Comparison of ENCODE assay signal across 19 mouse cellular contexts in the genomic region with DNA sequence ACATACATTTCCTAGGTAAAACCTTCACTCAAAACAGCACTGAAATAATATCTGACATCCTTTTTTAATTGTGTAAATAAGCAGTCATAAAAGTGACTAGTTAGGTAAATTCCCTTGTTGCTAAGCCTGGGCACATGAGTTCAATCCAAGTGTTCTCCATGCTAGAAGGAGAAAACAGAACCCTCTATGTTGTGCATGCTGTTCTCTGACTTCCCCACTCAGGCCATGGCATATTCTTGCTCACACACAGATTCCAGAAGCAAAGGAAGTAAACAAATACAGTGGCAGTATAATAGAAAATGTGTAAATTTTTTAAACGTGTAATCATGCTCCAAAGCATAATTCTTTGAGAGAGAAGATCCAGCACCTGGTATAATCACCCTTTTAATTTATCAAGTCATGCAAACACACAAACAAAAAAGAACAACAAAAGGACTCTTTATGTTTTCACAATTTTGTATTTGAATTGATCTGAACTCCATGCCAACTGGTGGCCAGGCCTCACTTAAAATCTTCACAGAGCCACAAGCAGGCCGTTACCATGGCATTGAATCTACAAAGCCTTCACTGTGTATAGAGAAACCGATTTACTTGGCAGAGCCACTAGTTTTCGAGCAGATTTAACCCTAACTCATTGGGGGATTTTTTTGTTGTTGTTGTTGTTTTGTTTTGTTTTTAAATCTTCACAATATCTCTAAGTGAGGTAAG.
DNase-seq lines count a peak whose midpoint lies in the region; ATAC-seq and TF ChIP-seq lines count a peak whose summit lies in the region.
"Had no signal": no experiment of that assay in that cellular context is flagged by ENCODE, and none has a peak within 500 bp of the region (broad histone marks: within the 10 kb centered on the region; RNA-seq: fewer than 3 reads in every experiment).

No protein-coding gene starts in this region.

- no peak for DNase-seq in hindbrain, embryonic 11.5 days (ENCODE audit: low spot score)
- DNase-seq in brain, embryonic 14.5 days (ENCODE audit: low read depth) = peak; percentile 80
- no peak for DNase-seq in lung, adult 18-20 months
- DNase-seq: adrenal gland, postnatal 10 days; B cell, adult 2 months; cerebellum, adult 18-20 months; heart, adult 11 months; heart, postnatal 36 days; kidney, postnatal 25 days had no signal

- no peaks in the 10 kb centered on the region for H3K4me1 ChIP-seq in hindbrain, embryonic 13.5 days (replicated peaks)
- no peaks in the 10 kb centered on the region for H3K4me1 ChIP-seq in hindbrain, embryonic 11.5 days (replicated peaks; ENCODE audit: control insufficient read depth, insufficient read depth, low read length)
- no peaks in the 10 kb centered on the region for H3K4me1 ChIP-seq in midbrain, embryonic 13.5 days (replicated peaks)
- H3K4me1 ChIP-seq in midbrain, embryonic 15.5 days = no peaks in the 10 kb centered on the region
- H3K4me1 ChIP-seq in forebrain, embryonic 16.5 days (replicated peaks; ENCODE audit: control insufficient read depth, insufficient read depth, low read length) = no peaks in the 10 kb centered on the region
- H3K4me1 ChIP-seq: heart, embryonic 13.5 days; limb, embryonic 12.5 days; neural tube, embryonic 13.5 days had no signal

- no peak overlapping the region for H3K4me3 ChIP-seq in hindbrain, embryonic 13.5 days
- no peak overlapping the region for H3K4me3 ChIP-seq in hindbrain, embryonic 11.5 days (ENCODE audit: low read depth, low read length)
- no peak overlapping the region for H3K4me3 ChIP-seq in midbrain, embryonic 13.5 days (replicated peaks)
- no peak overlapping the region for H3K4me3 ChIP-seq in midbrain, embryonic 15.5 days
- H3K4me3 ChIP-seq in forebrain, embryonic 16.5 days (replicated peaks; ENCODE audit: low read length) = no peak overlapping the region
- H3K4me3 ChIP-seq: heart, embryonic 13.5 days; limb, embryonic 12.5 days; neural tube, embryonic 13.5 days had no signal

- H3K9me3 ChIP-seq in hindbrain, embryonic 13.5 days = no peaks in the 10 kb centered on the region
- H3K9me3 ChIP-seq in hindbrain, embryonic 11.5 days (ENCODE audit: control insufficient read depth, low read length) = no peaks in the 10 kb centered on the region
- H3K9me3 ChIP-seq in midbrain, embryonic 13.5 days = no peaks in the 10 kb centered on the region
- H3K9me3 ChIP-seq in midbrain, embryonic 15.5 days = no peaks in the 10 kb centered on the region
- H3K9me3 ChIP-seq in forebrain, embryonic 16.5 days (ENCODE audit: control insufficient read depth, low read length) = no peaks in the 10 kb centered on the region
- H3K9me3 ChIP-seq: heart, embryonic 13.5 days; limb, embryonic 12.5 days; neural tube, embryonic 13.5 days had no signal

- H3K27ac ChIP-seq in hindbrain, embryonic 13.5 days = no peak overlapping the region
- H3K27ac ChIP-seq in hindbrain, embryonic 11.5 days (ENCODE audit: low read depth, low read length) = no peak overlapping the region
- no peak overlapping the region for H3K27ac ChIP-seq in midbrain, embryonic 13.5 days
- H3K27ac ChIP-seq in midbrain, embryonic 15.5 days = no peak overlapping the region
- H3K27ac ChIP-seq in forebrain, embryonic 16.5 days (ENCODE audit: low read length) = no peak overlapping the region
- H3K27ac ChIP-seq: heart, embryonic 13.5 days; limb, embryonic 12.5 days; liver, embryonic 14.5 days; neural tube, embryonic 13.5 days had no signal

- 27% methylated on average over 4 of the region's 4 CpGs for WGBS in hindbrain, embryonic 13.5 days
- 57% methylated on average over 4 of the region's 4 CpGs for WGBS in hindbrain, embryonic 11.5 days
- WGBS in midbrain, embryonic 13.5 days = 28% methylated on average over 4 of the region's 4 CpGs
- WGBS in midbrain, embryonic 15.5 days = 31% methylated on average over 4 of the region's 4 CpGs
- WGBS in forebrain, embryonic 16.5 days = 12% methylated on average over 4 of the region's 4 CpGs

- no peak for TF ChIP-seq POLR2A in brain, embryonic 14.5 days (IDR thresholded peaks at IDR 0.05; ENCODE audit: borderline replicate concordance, extremely low read depth, insufficient read depth, insufficient read length, poor library complexity, severe bottlenecking)

- H3K36me3 ChIP-seq in hindbrain, embryonic 13.5 days = no peaks in the 10 kb centered on the region
- no peaks in the 10 kb centered on the region for H3K36me3 ChIP-seq in hindbrain, embryonic 11.5 days (ENCODE audit: control insufficient read depth, insufficient read depth, low read length)
- H3K36me3 ChIP-seq in midbrain, embryonic 13.5 days = no peaks in the 10 kb centered on the region
- H3K36me3 ChIP-seq in midbrain, embryonic 15.5 days (replicated peaks) = no peaks in the 10 kb centered on the region
- H3K36me3 ChIP-seq in forebrain, embryonic 16.5 days (ENCODE audit: control insufficient read depth, insufficient read depth) = no peaks in the 10 kb centered on the region
- H3K36me3 ChIP-seq: heart, embryonic 13.5 days; limb, embryonic 12.5 days; neural tube, embryonic 13.5 days had no signal

- H3K9ac ChIP-seq in hindbrain, embryonic 13.5 days = no peak overlapping the region
- no peak overlapping the region for H3K9ac ChIP-seq in hindbrain, embryonic 11.5 days (ENCODE audit: low read depth, low read length)
- no peak overlapping the region for H3K9ac ChIP-seq in midbrain, embryonic 13.5 days (replicated peaks)
- no peak overlapping the region for H3K9ac ChIP-seq in midbrain, embryonic 15.5 days
- no peak overlapping the region for H3K9ac ChIP-seq in forebrain, embryonic 16.5 days (replicated peaks; ENCODE audit: low read depth, low read length)
- H3K9ac ChIP-seq: heart, embryonic 13.5 days; limb, embryonic 12.5 days; liver, embryonic 14.5 days; neural tube, embryonic 13.5 days had no signal

- TF ChIP-seq CTCF in brain, embryonic 14.5 days (IDR thresholded peaks at IDR 0.05; ENCODE audit: borderline replicate concordance, extremely low read depth, insufficient read depth, insufficient read length) = no peak

- ATAC-seq in hindbrain, embryonic 13.5 days (ENCODE audit: low FRiP score) = peak; percentile 61; the same call in 1 of the 2 replicates
- ATAC-seq in hindbrain, embryonic 11.5 days (ENCODE audit: low FRiP score) = no peak
- 0 out of 2 replicates have a peak, but pooled peaks have one; percentile 70 for ATAC-seq in midbrain, embryonic 13.5 days
- ATAC-seq in midbrain, embryonic 15.5 days (replicated peaks) = no peak; the same call in 1 of the 2 replicates
- peak; percentile 88 for ATAC-seq in forebrain, embryonic 16.5 days
- ATAC-seq: intestine, embryonic 16.5 days; lung, postnatal 0 days had no signal

- no peaks in the 10 kb centered on the region for H3K27me3 ChIP-seq in hindbrain, embryonic 13.5 days
- H3K27me3 ChIP-seq in hindbrain, embryonic 11.5 days (ENCODE audit: control insufficient read depth, insufficient read depth, low read length) = no peaks in the 10 kb centered on the region
- H3K27me3 ChIP-seq in midbrain, embryonic 13.5 days = no peaks in the 10 kb centered on the region
- no peaks in the 10 kb centered on the region for H3K27me3 ChIP-seq in midbrain, embryonic 15.5 days (replicated peaks)
- H3K27me3 ChIP-seq in forebrain, embryonic 16.5 days (replicated peaks; ENCODE audit: control insufficient read depth, insufficient read depth, low read length) = no peaks in the 10 kb centered on the region
- H3K27me3 ChIP-seq: heart, embryonic 13.5 days; limb, embryonic 12.5 days; neural tube, embryonic 13.5 days had no signal

- H3K4me2 ChIP-seq in hindbrain, embryonic 13.5 days = no peak overlapping the region
- no peak overlapping the region for H3K4me2 ChIP-seq in hindbrain, embryonic 11.5 days (replicated peaks; ENCODE audit: low read depth, low read length)
- no peak overlapping the region for H3K4me2 ChIP-seq in midbrain, embryonic 13.5 days (replicated peaks)
- H3K4me2 ChIP-seq in midbrain, embryonic 15.5 days = no peak overlapping the region
- no peak overlapping the region for H3K4me2 ChIP-seq in forebrain, embryonic 16.5 days (ENCODE audit: low read length)
- H3K4me2 ChIP-seq: heart, embryonic 13.5 days; limb, embryonic 12.5 days; neural tube, embryonic 13.5 days had no signal

Comparison
In these comparisons a context has a peak if more than half of its experiments do, and no peak if none do; other contexts are left out.
1. ATAC-seq: peak in hindbrain, embryonic 13.5 days (single experiment), midbrain, embryonic 13.5 days (single experiment) and forebrain, embryonic 16.5 days (single experiment); none in hindbrain, embryonic 11.5 days (single experiment) and midbrain, embryonic 15.5 days (single experiment).